Mouse (Mus musculus): Measurements from ENCODE around the gene Zdhhc21.

DNA sequence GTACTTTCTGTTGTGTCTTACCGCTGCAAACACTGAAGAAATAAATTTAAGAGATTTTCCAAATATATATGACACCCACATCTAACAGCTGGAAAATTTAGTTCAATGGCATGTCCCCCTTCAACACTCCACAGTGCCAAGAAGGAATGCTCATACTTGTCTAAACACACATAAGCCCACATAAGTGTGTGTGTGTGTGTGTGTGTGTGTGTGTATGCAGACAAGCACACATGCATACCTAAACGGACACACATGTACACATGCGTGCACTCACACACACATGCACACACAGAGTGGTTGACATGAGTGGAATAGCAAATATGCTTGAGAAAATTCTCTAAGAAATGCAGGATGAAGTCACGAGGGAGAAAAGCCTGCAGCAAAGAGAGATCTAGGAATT, 12.8 kb upstream of the Zdhhc21 start:
- TF ChIP-seq MYOD1 (IDR thresholded peaks at IDR 0.05; ENCODE audit: control insufficient read depth, insufficient read length, low read depth): no peak
- TF ChIP-seq CTCF (IDR thresholded peaks at IDR 0.05; ENCODE audit: control insufficient read depth, insufficient read depth, insufficient read length): no peak
- no peak for TF ChIP-seq MYOG (IDR thresholded peaks at IDR 0.05; ENCODE audit: control insufficient read depth, extremely low read depth, insufficient read length)
- TF ChIP-seq CEBPB (IDR thresholded peaks at IDR 0.05; ENCODE audit: low read depth): no peak
- no peak for TF ChIP-seq MAX (IDR thresholded peaks at IDR 0.05)
- TF ChIP-seq USF1 (IDR thresholded peaks at IDR 0.05; ENCODE audit: low read depth): no peak
- TF ChIP-seq FOSL1 (IDR thresholded peaks at IDR 0.05; ENCODE audit: insufficient read depth, low read length, poor library complexity, severe bottlenecking): no peak

All from C2C12 (cell line).